Mouse (Mus musculus) lung, postnatal 10 days (tissue): ENCODE measurements at regions not wholly inside any gene's neighbourhood (a gene's known extent, or its start where the extent isn't known, plus 50 kb on each side); places are given as distances from the start of the nearest gene placed in this dataset.

Experiments
- DNase-seq: peaks from one replicate; pipeline ENCODE4 v3.0.0; 2021

DNA sequence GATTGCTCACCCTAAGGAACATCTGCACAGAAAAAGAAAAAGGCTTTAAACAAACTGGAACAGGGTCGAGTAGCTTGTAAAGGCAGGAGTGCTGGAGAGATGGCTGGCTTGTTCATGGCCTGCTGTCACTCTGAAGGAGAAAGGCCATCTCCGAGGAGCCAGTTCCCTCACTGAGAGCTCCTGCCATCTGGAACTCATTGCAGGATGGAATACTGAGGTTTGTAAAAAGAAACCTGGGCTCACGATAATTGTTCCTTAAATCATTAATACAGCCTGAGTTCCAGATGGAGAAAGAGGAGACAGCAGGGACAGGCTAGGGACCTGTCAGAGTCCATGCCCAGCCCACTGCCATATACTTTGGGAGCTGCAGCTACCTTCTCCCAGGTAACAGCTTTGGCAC lies 100.8 kb upstream of the Gm12830 start:
- no peak for DNase-seq

- DNase-seq: no peak
These were observed 100.1 kb upstream of the Gm12830 start for GRCm38 (mm10) chr4:114721386-114721785.

DNA sequence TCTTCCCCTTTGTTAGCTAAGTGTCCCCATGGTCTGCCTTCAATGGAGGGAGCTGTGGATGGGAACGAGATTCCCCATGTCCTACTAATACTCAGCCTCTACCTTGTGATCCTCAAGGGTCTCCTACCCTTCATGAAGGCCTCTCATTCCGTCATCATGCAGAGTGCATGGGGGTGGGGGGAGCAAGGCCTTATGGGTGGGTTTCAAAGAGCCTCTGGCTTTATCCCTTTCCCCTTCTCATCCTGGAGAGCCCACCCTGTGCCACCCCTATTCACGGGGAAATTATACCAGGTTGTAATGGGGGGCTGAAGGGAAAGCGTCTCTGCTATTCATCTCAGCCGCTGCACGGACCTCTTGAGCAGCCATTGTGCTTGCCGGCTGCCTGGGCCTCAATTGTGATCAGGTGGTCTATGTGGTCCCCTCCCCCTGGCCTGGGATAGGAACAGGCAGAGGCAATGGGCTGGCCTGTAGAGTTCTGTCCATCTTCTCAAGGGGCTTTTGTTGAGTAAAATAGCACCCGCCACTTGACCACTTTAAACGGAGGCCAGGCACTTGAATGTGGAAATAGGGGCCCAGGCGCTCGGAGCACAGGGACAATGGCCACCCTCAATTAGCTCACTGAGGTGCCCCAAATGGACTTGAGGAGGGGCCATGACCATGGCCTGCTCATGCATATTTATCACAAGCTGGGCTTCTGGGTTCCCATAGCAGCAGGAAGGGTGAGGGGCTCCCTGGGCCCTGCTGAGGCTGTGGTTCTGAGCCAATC lies 93.1 kb upstream of the Gm12830 start:
- no peak for DNase-seq

- no peak for DNase-seq
These were observed 88.1 kb upstream of the Gm12830 start for GRCm38 (mm10) chr4:114733256-114734004.

DNA sequence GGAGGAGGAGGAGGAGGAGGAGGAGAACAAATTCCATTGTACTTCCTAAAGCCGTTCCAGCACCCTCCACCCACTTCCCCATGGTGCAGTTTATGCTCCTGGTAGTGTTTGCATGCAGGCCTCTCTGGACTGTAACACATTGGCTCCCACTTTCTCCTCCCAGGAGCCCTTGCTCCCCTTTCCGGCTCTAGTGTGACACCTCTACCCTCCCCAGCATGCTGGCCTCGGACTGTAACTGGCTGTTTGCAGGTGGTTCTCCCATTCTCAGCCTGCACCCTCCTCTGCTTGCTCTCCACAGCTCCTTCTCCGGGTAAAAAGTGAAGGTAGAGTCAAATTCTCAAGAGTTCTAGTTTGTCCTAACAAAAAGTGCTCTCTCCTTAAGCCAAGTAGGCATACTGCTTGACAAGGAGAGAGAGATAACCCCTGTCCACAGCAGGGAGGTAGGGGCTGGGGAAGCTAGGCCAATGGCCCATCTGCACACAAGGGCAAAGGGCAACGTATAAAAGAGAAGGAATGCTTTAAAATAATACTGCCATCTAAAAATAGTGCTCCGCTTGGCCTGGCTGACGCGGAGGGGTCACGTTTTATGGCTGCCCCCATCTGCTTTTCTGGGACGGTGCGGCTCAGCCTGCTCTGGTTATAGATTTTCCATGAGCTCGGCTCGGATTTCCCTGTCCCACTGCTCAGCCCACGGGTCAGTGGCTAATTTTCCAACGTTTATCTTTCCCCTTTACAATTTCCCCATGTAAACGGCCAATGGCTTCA lies 82.4 kb upstream of the Gm12830 start:
- no peak for DNase-seq

DNA sequence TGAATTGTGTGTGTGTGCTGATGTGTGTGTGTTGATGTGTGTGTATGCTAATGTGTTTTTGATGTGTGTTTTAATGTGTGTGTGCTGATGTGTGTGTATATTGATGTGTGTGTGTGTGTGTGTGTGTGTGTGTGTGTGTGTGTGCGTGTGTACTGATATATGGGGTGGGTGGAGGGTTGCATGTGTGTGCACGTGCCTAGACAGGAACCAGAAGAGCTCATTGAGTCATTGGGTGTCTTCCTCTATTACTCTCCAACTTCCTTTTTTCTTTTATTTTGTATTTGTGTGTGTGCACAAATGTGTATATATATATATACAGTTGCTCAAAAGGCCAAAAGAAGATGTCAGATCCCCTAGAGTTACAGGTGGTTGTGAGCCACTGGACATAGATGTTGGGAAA lies 73.4 kb upstream of the Gm12830 start:
- no peak for DNase-seq

GRCm38 (mm10) chr4:114759837-114760236 lies 61.7 kb upstream of the Gm12830 start:
- DNase-seq: no peak

DNA sequence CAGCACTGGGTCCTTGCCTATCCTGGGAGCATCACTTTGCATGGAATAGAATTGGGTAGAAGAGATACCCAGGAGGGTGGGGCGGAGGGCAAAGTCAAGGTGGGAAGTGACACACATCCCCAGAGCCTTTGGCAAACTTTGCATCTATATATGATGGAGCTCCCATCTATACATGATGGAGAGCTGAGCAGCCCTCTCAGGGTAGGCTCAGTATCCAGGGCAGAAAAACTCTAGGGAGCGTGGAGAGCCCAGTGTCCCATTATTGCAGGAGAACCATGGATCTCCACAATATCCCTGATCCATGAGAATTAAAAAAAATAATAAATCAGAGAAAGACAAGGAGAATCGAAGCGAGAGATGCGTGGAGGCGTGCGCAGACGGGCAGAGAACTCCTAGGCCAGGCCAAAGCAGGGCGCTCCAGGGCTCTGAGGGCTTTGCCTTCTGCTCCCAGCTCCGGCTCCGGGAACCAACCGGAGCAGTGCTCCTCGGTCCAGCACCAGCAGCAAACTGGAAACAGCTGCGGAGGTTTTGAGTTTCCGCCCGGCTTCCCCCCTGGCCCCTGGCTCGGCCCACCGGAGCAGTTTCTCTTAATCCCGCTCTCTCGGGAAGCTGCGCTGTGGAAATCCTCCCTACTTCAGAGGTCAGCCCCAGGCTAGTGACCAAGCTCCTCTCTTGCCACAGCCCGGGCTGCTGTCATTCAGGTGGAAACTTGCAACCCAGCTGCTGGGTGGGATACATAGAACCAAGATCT lies 54.7 kb upstream of the Gm12830 start:
- DNase-seq: no peak
